Mouse (Mus musculus): Measurements from ENCODE around the gene Dedd.
"Not testable (repeated sequence)": the region's sequence is repeated elsewhere in the genome, so short reads cannot be mapped to it uniquely, and the experiment has no call there.

Dedd gene

GRCm38 (mm10) chr1:171319748-171320147, 9.2 kb upstream of the Dedd start:
- no peak for DNase-seq (ENCODE audit: low spot score in 2 of 2)

DNA sequence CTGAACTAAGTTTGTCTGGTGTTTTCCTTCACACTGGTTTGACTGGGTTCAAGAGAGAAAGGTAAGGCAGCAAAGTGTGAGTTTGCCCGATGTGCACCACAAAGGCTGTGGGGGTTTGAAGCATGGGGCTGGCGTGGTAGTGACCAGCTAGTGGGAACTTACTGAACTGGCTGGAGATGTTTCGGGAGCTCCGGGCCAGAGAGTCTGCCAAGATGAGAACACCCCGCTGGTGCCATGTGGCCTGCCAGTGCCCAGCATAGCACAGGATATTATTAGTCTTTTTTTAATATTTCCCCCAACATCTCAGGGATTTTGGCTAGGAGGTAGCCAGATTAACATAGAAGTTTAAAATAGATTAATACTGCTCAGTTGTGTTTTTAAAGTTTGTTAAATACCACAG, 8.8 kb upstream of the Dedd start:
- no peak for DNase-seq (ENCODE audit: low spot score in 2 of 2)

GRCm38 (mm10) chr1:171321415-171321814, 7.5 kb upstream of the Dedd start:
- no peak for DNase-seq (ENCODE audit: low spot score in 2 of 2)

GRCm38 (mm10) chr1:171322012-171322411, 6.9 kb upstream of the Dedd start:
- no peak for DNase-seq (ENCODE audit: low spot score in 2 of 2)

GRCm38 (mm10) chr1:171325571-171325970, 3.4 kb upstream of the Dedd start:
- no peak for DNase-seq (ENCODE audit: low spot score in 2 of 2)

DNA sequence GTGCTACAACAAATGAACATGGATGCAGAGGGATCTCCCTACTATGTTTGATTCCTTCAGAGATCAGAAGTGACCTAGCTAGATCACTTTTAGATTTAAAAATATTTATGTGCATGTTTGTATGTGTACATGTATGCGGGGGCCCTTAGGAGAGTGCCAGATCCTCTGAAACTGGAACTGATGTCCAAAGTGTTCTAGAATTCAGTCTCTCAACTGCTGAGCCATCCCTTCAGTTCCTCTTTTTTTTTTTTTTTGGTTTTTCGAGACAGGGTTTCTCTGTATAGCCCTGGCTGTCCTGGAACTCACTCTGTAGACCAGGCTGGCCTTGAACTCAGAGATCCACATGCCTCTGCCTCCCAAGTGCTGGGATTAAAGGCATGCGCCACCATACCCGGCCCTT, 2.4 kb upstream of the Dedd start:
- not testable (repeated sequence) for DNase-seq (ENCODE audit: low spot score in 2 of 2)

- no peak for DNase-seq (ENCODE audit: low spot score in 2 of 2)
These were observed 701 bp upstream of the Dedd start for GRCm38 (mm10) chr1:171328244-171328643.

GRCm38 (mm10) chr1:171329433-171330215, 679 bp downstream of the Dedd start:
- DNase-seq (ENCODE audit: low spot score in 2 of 2) = no peak

GRCm38 (mm10) chr1:171330216-171330560, 1.2 kb downstream of the Dedd start:
- DNase-seq (ENCODE audit: low spot score in 2 of 2) = no peak

DNA sequence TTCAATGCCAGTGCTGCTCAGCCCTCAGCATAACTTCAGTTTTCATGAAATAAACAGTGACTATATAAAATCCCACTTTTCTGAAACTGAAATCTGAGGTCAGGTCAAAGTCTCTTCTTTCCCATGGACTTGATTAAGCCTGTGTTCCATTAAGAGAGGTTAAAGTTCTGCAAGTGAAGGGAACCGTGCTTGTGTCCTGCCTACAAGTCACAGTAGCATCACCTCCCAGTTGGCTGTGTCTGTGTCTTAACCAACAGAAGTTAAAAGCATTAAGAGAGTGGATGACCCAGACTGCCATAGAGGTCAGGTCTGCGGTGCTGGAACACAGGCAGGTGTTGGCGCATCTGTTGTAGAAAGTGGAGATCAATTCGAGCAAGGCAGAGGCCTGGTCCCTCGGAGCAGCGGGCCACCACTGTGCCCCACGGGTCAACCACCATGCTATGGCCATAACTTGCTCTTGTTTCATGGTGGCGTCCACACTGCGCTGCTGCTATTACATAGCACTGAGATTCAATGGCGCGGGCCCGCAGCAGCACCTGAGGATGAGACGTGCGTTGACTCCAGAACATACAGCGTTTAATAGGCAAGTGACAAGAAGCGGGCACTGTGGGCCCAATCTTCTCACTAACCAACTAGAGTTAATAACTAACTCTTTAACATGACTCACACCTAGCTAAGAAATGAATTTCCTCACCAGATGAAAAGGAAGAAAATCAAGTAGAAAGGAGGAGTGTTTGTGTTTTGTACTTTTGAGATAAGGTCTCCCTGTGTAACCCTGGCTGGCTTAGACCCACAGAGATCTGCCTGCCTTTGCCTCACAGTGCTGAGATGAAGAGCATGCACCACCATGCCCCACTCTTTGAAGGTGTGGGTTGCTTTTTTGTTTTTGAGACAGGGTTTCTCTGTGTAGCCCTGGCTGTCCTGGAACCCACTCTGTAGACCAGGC, 13.6 kb downstream of the Dedd start:
- DNase-seq (ENCODE audit: low spot score in 2 of 2) = no peak

- no peak for DNase-seq (ENCODE audit: low spot score in 2 of 2)
These were observed 15.2 kb downstream of the Dedd start for GRCm38 (mm10) chr1:171343922-171344677.

GRCm38 (mm10) chr1:171344715-171345114, 15.8 kb downstream of the Dedd start:
- no peak for DNase-seq (ENCODE audit: low spot score in 2 of 2)

DNA sequence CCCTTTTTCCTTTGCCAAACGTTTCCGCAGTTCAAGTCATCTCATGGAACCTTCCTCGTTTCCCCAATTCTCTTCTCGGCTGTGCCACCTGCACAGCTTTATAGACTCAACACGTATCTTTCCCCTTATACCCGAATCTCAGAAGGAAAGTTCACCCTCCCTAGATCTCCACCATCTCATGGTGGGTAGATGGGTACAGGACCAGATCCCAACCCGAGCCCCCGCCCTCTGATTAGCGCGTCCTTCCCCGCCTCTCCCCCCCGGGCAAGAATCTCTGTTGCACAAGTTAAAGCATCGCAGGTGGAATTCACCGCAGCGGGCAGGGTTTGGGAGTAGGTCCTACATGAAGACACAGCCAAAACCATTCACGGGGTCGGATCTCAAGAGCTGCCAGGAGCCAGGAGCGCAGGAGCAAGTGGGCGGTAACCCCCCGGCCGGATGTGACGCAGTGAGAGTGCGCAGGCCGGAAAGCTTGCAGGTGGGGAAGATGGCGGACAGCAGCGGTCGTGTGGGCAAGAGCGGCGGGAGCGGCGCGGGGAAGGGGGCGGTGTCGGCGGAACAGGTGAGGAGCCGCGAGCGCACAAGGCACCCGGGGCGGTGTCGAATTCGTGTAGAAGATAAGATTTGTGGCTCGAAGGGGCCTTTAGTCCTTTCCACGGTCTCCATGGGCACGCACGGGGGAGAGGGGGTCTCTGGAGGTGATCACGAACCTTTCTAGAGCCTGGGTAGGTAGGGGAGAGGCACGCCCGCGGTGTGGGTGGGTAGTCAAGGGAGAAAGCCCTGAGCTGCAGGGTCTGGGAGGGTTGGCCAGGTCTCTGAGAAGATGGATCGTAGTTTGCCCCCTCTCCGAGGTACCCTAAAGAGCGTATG, 16.5 kb downstream of the Dedd start, which contains the start of the genes Nit1 and Pfdn2:
Nit1 (minus strand) TSS at position 422 of the 870 bp plus-strand sequence.
Pfdn2 (plus strand) TSS at position 446 of the 870 bp plus-strand sequence.
- DNase-seq (ENCODE audit: low spot score in 2 of 2) = peak; percentile 78 to 82

GRCm38 (mm10) chr1:171346095-171346450, 17.1 kb downstream of the Dedd start:
- DNase-seq (ENCODE audit: low spot score in 2 of 2) = no peak

DNA sequence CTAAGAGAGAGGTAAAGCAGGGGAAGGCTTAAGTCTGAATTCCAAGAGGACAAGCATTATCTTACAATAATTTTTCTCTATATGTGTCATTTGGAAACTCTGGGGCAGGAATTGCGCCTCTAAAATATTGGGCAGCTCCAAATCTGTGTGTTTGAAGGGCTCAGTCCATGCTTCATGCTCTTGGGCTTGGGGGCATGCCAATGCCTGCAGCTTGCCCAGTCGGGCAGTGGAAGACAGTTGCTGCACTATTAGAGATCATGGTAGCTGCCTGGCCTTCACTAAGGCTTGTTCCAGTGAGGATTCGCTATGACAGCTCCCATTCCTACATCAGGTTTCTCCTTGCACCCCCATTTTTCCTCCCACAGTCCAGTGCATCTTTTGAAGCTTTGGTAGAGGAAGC, 19.7 kb downstream of the Dedd start:
- no peak for DNase-seq (ENCODE audit: low spot score in 2 of 2)

GRCm38 (mm10) chr1:171349210-171349609, 20.3 kb downstream of the Dedd start:
- DNase-seq (ENCODE audit: low spot score in 2 of 2) = no peak

- no peak for DNase-seq (ENCODE audit: low spot score in 2 of 2)
These were observed 26.9 kb downstream of the Dedd start for GRCm38 (mm10) chr1:171355812-171356340.

DNA sequence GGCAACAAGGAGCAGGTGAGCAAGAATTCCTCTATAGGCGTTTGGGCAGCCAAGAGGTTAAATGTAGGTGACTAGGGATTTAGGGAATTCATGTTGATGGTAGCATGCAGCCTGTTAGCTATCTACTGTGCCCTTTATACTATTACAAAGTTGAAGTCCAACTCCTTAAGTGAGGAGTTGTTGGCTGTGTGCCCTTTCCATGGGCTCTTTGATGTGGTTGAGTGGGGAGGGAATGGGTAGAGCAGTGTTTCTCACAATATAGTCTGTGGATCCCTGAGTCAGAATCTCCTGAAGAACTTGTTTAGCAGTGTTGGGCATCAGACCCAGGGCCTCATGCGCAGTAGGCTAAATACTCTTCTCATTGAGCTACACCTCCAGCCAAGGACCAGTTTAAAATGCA, 27.9 kb downstream of the Dedd start:
- no peak for DNase-seq (ENCODE audit: low spot score in 2 of 2)

DNA sequence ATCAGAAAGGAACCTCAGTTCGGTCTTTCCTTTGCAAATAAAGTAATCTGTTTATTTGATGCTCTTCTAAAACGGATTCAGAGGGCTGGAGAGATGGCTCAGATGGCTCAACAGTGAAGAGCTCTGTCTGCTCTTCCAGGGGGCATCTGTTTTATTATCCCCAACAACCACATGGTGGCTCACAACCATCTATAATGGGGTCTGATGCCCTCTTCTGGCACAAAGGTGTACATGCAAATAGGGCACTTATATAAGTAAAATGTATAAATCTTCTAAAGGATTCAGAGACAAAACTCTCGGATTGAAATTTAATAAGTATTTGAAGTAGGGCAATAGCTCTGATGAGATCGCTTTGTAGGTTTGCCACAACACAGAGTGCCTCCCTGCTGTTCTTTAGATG, 29.5 kb downstream of the Dedd start:
- no peak for DNase-seq (ENCODE audit: low spot score in 2 of 2)

DNA sequence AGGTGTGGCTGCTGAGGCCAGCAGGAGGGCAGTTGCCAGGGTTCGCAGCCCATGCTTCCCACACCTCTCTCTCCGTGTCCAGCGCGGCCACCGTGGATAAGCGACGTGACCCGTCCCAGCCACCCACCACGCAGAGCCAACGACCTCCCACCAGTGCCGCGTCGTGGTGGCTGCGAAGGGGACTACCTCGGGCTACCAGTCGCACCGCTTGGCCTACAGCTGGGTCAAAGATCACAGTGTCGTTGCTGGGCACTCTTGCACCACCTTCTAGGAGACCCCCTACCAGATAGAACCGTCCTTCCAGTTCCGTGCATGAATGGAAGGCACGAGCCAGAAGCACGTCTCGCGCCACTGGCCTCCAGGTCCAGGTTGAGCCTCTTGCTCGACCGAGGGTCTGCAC, 31.3 kb downstream of the Dedd start:
- no peak for DNase-seq (ENCODE audit: low spot score in 2 of 2)

DNA sequence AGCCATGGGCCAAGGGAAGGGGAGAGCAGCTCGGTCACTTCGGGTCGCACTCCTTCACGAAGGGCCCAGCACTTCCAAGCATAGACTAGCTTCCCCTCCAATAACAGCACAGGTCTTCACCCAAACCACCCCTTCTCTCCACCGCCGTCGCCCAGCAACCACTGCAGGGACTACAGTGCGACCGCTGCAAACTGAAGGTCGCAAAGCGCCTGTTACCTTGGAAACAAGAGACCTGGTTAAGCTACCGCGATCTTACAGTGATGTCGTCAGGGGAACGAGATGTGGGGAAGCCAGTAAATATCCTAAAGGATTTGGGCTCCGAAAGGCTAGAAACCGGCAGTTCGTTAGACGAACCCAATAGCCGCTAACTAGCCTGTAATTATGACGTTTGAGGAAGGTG, 31.7 kb downstream of the Dedd start, which contains the start of gene Klhdc9:
Klhdc9 (minus strand) TSS at position 143 of the 400 bp plus-strand sequence.
- peak; percentile 78 for DNase-seq (ENCODE audit: low spot score in 2 of 2)

All from frontal cortex, postnatal 25 days (tissue).